Mouse (Mus musculus) MEL (cell line): Measurements from ENCODE around the gene Nrsn1. TPM values are rescaled to one million over a fixed set of nuclear protein-coding genes. Genes with fewer than 3 reads are reported as not detected.

ENCODE experiments used
- DNase-seq: peaks from one replicate; pipeline ENCODE4 v3.0.0; 2011; ENCODE audit warnings: low read depth, low spot score
- H3K27ac ChIP-seq: 2 replicates; pipeline ENCODE4 v1.5.1; 2012; ENCODE audit warnings: low read depth, mild to moderate bottlenecking, control low read depth, low read length, moderate library complexity; ENCODE audit not compliant: control insufficient read depth
- H3K27me3 ChIP-seq, 2 experiments: fragments of 150-350 bp in 1 of 2; sonication (generic) in 1 of 2; 2 replicates each; pipeline ENCODE4 v1.6.1; 2012; ENCODE audit warnings: low read length in 2 of 2, mild to moderate bottlenecking in 2 of 2, improper control_type of control experiment in 1 of 2, moderate library complexity in 1 of 2; ENCODE audit not compliant: insufficient read depth in 2 of 2, control insufficient read depth in 1 of 2
- H3K36me3 ChIP-seq, 2 experiments: 2 replicates each; pipeline ENCODE4 v1.6.1; 2012 to 2014; ENCODE audit warnings: low read length in 2 of 2, improper control_type of control experiment in 1 of 2, inconsistent platforms in 1 of 2, mild to moderate bottlenecking in 1 of 2; ENCODE audit not compliant: insufficient read depth in 2 of 2, control insufficient read depth in 1 of 2
- H3K4me1 ChIP-seq, 2 experiments: fragments of 150-350 bp in 1 of 2; sonication (generic) in 1 of 2; 2 replicates each; pipeline ENCODE4 v1.6.1; 2012; ENCODE audit warnings: low read length in 2 of 2, improper control_type of control experiment in 1 of 2, mild to moderate bottlenecking in 1 of 2; ENCODE audit not compliant: insufficient read depth in 2 of 2, control insufficient read depth in 1 of 2
- H3K4me3 ChIP-seq, 2 experiments: fragments of 150-350 bp in 1 of 2; sonication (generic) in 1 of 2; 2 replicates each; pipeline ENCODE4 v1.5.1; 2012; ENCODE audit warnings: low read depth in 2 of 2, low read length in 2 of 2, mild to moderate bottlenecking in 2 of 2, moderate library complexity in 2 of 2, control low read depth in 1 of 2, improper control_type of control experiment in 1 of 2; ENCODE audit not compliant: control insufficient read depth in 1 of 2, insufficient read depth in 1 of 2
- H3K79me2 ChIP-seq: 2 replicates; pipeline ENCODE4 v1.6.1; 2012; ENCODE audit warnings: mild to moderate bottlenecking, low read length, moderate library complexity; ENCODE audit not compliant: control insufficient read depth, poor library complexity, insufficient read depth
- H3K9ac ChIP-seq: 2 replicates; pipeline ENCODE4 v1.6.1; 2012; ENCODE audit warnings: low read depth, mild to moderate bottlenecking, control low read depth, low read length, moderate library complexity; ENCODE audit not compliant: control insufficient read depth, poor library complexity, severe bottlenecking
- H3K9me3 ChIP-seq: fragments of 150-350 bp; sonication (generic); replicated peaks from 2 replicates; pipeline ENCODE4 v1.6.1; 2012; ENCODE audit warnings: mild to moderate bottlenecking, low read length, improper control_type of control experiment, moderate library complexity; ENCODE audit not compliant: insufficient read depth
- BHLHE40 ChIP-seq: IDR thresholded peaks from 2 replicates; pipeline ENCODE4 v1.6.1; 2012; ENCODE audit warnings: low read depth, mild to moderate bottlenecking, inconsistent platforms, low read length, improper control_type of control experiment, borderline replicate concordance
- CHD2 ChIP-seq: IDR thresholded peaks from 2 replicates; pipeline ENCODE4 v1.6.1; 2011; ENCODE audit warnings: low read length, improper control_type of control experiment
- E2F4 ChIP-seq: IDR thresholded peaks from 2 replicates; pipeline ENCODE4 v1.6.1; 2011; ENCODE audit warnings: low read depth, low read length, improper control_type of control experiment, borderline replicate concordance
- ELF1 ChIP-seq: IDR thresholded peaks from 2 replicates; pipeline ENCODE4 v1.6.1; 2014; ENCODE audit warnings: low read depth, mild to moderate bottlenecking, inconsistent platforms, low read length, improper control_type of control experiment, moderate library complexity
- EP300 ChIP-seq, 2 experiments: IDR thresholded peaks; 2 replicates each; pipeline ENCODE4 v1.6.1; 2011; ENCODE audit warnings: improper control_type of control experiment in 2 of 2, low read length in 2 of 2, low read depth in 1 of 2, mild to moderate bottlenecking in 1 of 2
- ETS1 ChIP-seq: IDR thresholded peaks from 2 replicates; pipeline ENCODE4 v1.6.1; 2012; ENCODE audit warnings: low read depth, mild to moderate bottlenecking, inconsistent platforms, low read length, improper control_type of control experiment, moderate library complexity
- GABPA ChIP-seq: IDR thresholded peaks from 2 replicates; pipeline ENCODE4 v1.6.1; 2012; ENCODE audit warnings: low read depth, mild to moderate bottlenecking, inconsistent platforms, low read length, improper control_type of control experiment, moderate library complexity
- HCFC1 ChIP-seq: IDR thresholded peaks from 2 replicates; pipeline ENCODE4 v1.6.1; 2012; ENCODE audit warnings: low read depth, mild to moderate bottlenecking, inconsistent platforms, low read length, improper control_type of control experiment, moderate library complexity
- JUND ChIP-seq: IDR thresholded peaks from 2 replicates; pipeline ENCODE4 v1.6.1; 2011; ENCODE audit warnings: low read depth, mild to moderate bottlenecking, improper control_type of control experiment, low read length
- MAFK ChIP-seq: IDR thresholded peaks from 2 replicates; pipeline ENCODE4 v1.6.1; 2011; ENCODE audit warnings: low read depth, mild to moderate bottlenecking, low read length, improper control_type of control experiment, borderline replicate concordance
- MAX ChIP-seq: IDR thresholded peaks from 2 replicates; pipeline ENCODE4 v1.6.1; 2011; ENCODE audit warnings: low read length, improper control_type of control experiment
- MEF2A ChIP-seq: IDR thresholded peaks from 2 replicates; pipeline ENCODE4 v1.6.1; 2014; ENCODE audit warnings: low read depth, mild to moderate bottlenecking, inconsistent platforms, low read length, improper control_type of control experiment; ENCODE audit not compliant: poor library complexity, insufficient replicate concordance, severe bottlenecking; ENCODE audit errors: extremely low read depth
- MXI1 ChIP-seq: IDR thresholded peaks from 2 replicates; pipeline ENCODE4 v1.6.1; 2011; ENCODE audit warnings: mild to moderate bottlenecking, low read depth, low read length, improper control_type of control experiment
- NELFE ChIP-seq: IDR thresholded peaks from 2 replicates; pipeline ENCODE4 v1.6.1; 2011; ENCODE audit warnings: low read depth, low read length, improper control_type of control experiment
- NRF1 ChIP-seq: IDR thresholded peaks from 2 replicates; pipeline ENCODE4 v1.6.1; 2014; ENCODE audit warnings: low read depth, mild to moderate bottlenecking, inconsistent platforms, low read length, improper control_type of control experiment, moderate library complexity; ENCODE audit not compliant: poor library complexity, insufficient read depth, severe bottlenecking
- POLR2A ChIP-seq, 2 experiments: IDR thresholded peaks; 2 replicates each; pipeline ENCODE4 v1.6.1; 2011 to 2012; ENCODE audit warnings: low read length in 2 of 2, mild to moderate bottlenecking in 2 of 2, control low read depth in 1 of 2, improper control_type of control experiment in 1 of 2, low read depth in 1 of 2, moderate library complexity in 1 of 2; ENCODE audit not compliant: control insufficient read depth in 1 of 2, insufficient read depth in 1 of 2, poor library complexity in 1 of 2
- POLR2AphosphoS5 ChIP-seq: IDR thresholded peaks from 2 replicates; pipeline ENCODE4 v1.6.1; 2012; ENCODE audit warnings: low read depth, borderline replicate concordance, mild to moderate bottlenecking, inconsistent platforms, low read length, moderate library complexity, mixed read lengths
- RAD21 ChIP-seq: IDR thresholded peaks from 2 replicates; pipeline ENCODE4 v1.6.1; 2011; ENCODE audit warnings: mild to moderate bottlenecking, low read depth, low read length, improper control_type of control experiment
- RCOR1 ChIP-seq: IDR thresholded peaks from 2 replicates; pipeline ENCODE4 v1.6.1; 2012; ENCODE audit warnings: low read depth, mild to moderate bottlenecking, inconsistent platforms, low read length, improper control_type of control experiment
- SMC3 ChIP-seq: IDR thresholded peaks from 2 replicates; pipeline ENCODE4 v1.6.1; 2011; ENCODE audit warnings: low read depth, low read length, improper control_type of control experiment
- TBP ChIP-seq: IDR thresholded peaks from 2 replicates; pipeline ENCODE4 v1.8.0; 2011; ENCODE audit warnings: low read depth, low read length, improper control_type of control experiment
- USF2 ChIP-seq, 2 experiments: IDR thresholded peaks; 2 replicates each; pipeline ENCODE4 v1.6.1; 2011 to 2012; ENCODE audit warnings: improper control_type of control experiment in 2 of 2, low read length in 2 of 2, borderline replicate concordance in 1 of 2, inconsistent platforms in 1 of 2, low read depth in 1 of 2, mild to moderate bottlenecking in 1 of 2; ENCODE audit not compliant: insufficient read depth in 1 of 2
- ZKSCAN1 ChIP-seq: IDR thresholded peaks from 2 replicates; pipeline ENCODE4 v1.6.1; 2012; ENCODE audit warnings: low read depth, mild to moderate bottlenecking, inconsistent platforms, low read length, improper control_type of control experiment, moderate library complexity
- ZMIZ1 ChIP-seq: IDR thresholded peaks from 2 replicates; pipeline ENCODE4 v1.6.1; 2012; ENCODE audit warnings: low read depth, mild to moderate bottlenecking, inconsistent platforms, low read length, improper control_type of control experiment, moderate library complexity
- polyA plus RNA-seq, 2 experiments: library from polyadenylated mRNA; stranded (reverse) in 1 of 2; unstranded in 1 of 2; fragments of >175 nt in 1 of 2; fragments of >200 nt in 1 of 2; gene quantifications; 2 replicates each; pipeline versions ENCODE4 v1.2.1 to v1.2.4; 2012; ENCODE audit warnings: low replicate concordance in 2 of 2, low read depth in 1 of 2; ENCODE audit not compliant: insufficient read length in 2 of 2, insufficient read depth in 1 of 2, missing spikeins in 1 of 2
- total RNA-seq: library from RNA; depleted of rRNA; stranded (reverse); fragments of 300-350 nt; gene quantifications from 2 replicates; pipeline ENCODE4 v1.2.3, GENCODE M21; 2012

Gene Nrsn1
- total and polyA plus RNA-seq, 3 experiments, result not detected

GRCm38 (mm10) chr13:25274934-25275565 is 4.7 kb upstream of the Nrsn1 start:
- TF ChIP-seq POLR2AphosphoS5 (no peak), TBP (no peak), USF2 (IDR thresholded peaks at IDR 0.05; ENCODE audit: borderline replicate concordance in 1 of 2, insufficient read depth in 1 of 2, low read depth in 1 of 2, low read length in 2 of 2) (no peak), HCFC1 (no peak), NELFE (no peak)
- TF ChIP-seq, all 39 proteins: peak for 0
- Histone ChIP-seq H3K9ac (no peak overlapping the region), H3K36me3 (no peaks in the 10 kb centered on the region), H3K27ac (no peak overlapping the region), H3K9me3 (no peaks in the 10 kb centered on the region), H3K27me3 (no peaks in the 10 kb centered on the region), H3K4me3 (no peak overlapping the region), H3K79me2 (no peaks in the 10 kb centered on the region), H3K4me1 (no peaks in the 10 kb centered on the region)
- no peak for DNase-seq

DNA sequence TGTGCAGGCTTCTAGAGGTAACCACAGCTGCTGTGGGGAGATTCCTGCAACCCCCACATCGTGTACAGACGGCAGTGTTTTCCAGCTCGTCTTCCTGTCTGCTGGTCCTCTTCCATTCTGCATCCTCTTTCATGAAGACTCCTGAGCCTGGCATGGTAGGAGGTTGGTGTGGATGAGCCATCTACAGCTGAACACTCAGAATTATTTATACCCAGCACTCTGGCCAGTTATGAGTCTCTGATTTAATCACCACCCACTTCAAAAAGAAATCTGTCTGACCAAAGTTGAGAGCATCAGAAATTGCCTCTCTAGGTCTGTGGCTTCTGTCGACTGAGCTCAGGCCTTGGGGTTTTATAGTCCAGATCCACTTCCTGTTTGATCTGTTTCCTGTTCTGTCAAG is 1.9 kb upstream of the Nrsn1 start:
- TF ChIP-seq SMC3 (no peak), CHD2 (no peak), E2F4 (no peak), ETS1 (no peak), NRF1 (no peak), RAD21 (no peak), RCOR1 (no peak), ELF1 (no peak), BHLHE40 (no peak), POLR2A (IDR thresholded peaks at IDR 0.05; ENCODE audit: control insufficient read depth in 1 of 2, insufficient read depth in 1 of 2, low read depth in 1 of 2, low read length in 2 of 2, poor library complexity in 1 of 2) (no peak), ZMIZ1 (no peak), EP300 (IDR thresholded peaks at IDR 0.05; ENCODE audit: low read depth in 1 of 2, low read length in 2 of 2) (no peak), JUND (no peak), MEF2A (no peak), ZKSCAN1 (no peak), NELFE (no peak), MAX (no peak), GABPA (no peak), MXI1 (no peak), MAFK (no peak)
- Histone ChIP-seq H3K9me3 (no peaks in the 10 kb centered on the region), H3K4me3 (no peak overlapping the region), H3K27ac (no peak overlapping the region), H3K9ac (no peak overlapping the region), H3K4me1 (no peaks in the 10 kb centered on the region), H3K27me3 (no peaks in the 10 kb centered on the region), H3K79me2 (no peaks in the 10 kb centered on the region), H3K36me3 (no peaks in the 10 kb centered on the region)
- no peak for DNase-seq
